Mouse (Mus musculus) forebrain, embryonic 13.5 days (tissue): ENCODE results near the gene Acyp2. TPM values are rescaled to one million over a fixed set of nuclear protein-coding genes. Genes with fewer than 3 reads are reported as not detected.
A peak's percentile ranks its signal among the peaks of the same experiment; 100 is the strongest.

Experiments used
- ATAC-seq: fragments of 200-750 bp; cut with Nextera tagmentation; 2 replicates; pipeline ENCODE4 v1.8.0; 2017
- H3K27ac ChIP-seq: fragments of 300-500 bp; sonication (generic); 2 replicates; pipeline ENCODE4 v1.5.1; 2015; ENCODE audit warnings: inconsistent platforms, mild to moderate bottlenecking, moderate library complexity
- H3K27me3 ChIP-seq: fragments of 300-500 bp; sonication (generic); 2 replicates; pipeline ENCODE4 v1.6.1; 2015; ENCODE audit warnings: mild to moderate bottlenecking, inconsistent platforms
- H3K36me3 ChIP-seq: fragments of 300-500 bp; sonication (generic); 2 replicates; pipeline ENCODE4 v1.6.1; 2015; ENCODE audit warnings: mild to moderate bottlenecking, inconsistent platforms; ENCODE audit not compliant: poor library complexity, severe bottlenecking
- H3K4me1 ChIP-seq: fragments of 300-500 bp; sonication (generic); 2 replicates; pipeline ENCODE4 v1.6.1; 2015; ENCODE audit warnings: inconsistent platforms
- H3K4me2 ChIP-seq: fragments of 300-500 bp; sonication (generic); 2 replicates; pipeline ENCODE4 v1.6.1; 2015; ENCODE audit warnings: inconsistent platforms, mild to moderate bottlenecking, moderate library complexity
- H3K4me3 ChIP-seq: fragments of 300-500 bp; sonication (generic); 2 replicates; pipeline ENCODE4 v1.5.1; 2015; ENCODE audit warnings: mild to moderate bottlenecking, inconsistent platforms
- H3K9ac ChIP-seq: fragments of 300-500 bp; sonication (generic); 2 replicates; pipeline ENCODE4 v1.6.1; 2015; ENCODE audit warnings: mild to moderate bottlenecking, inconsistent platforms
- H3K9me3 ChIP-seq: fragments of 300-500 bp; sonication (generic); replicated peaks from 2 replicates; pipeline ENCODE4 v1.6.1; 2016; ENCODE audit warnings: inconsistent platforms
- WGBS: fragments of 180-500 bp; shearing (Covaris S2); methylation state at CpG from one replicate; pipeline ENCODE4 v1.1.7; 2015; 5-methylcytosine and 5-hydroxymethylcytosine counted together
- polyA plus RNA-seq: library from polyadenylated mRNA; unstranded; fragments of >200 nt; fragmentation: Nextera tagmentation; extraction: Ambion mirVana; gene quantifications from 2 replicates; pipeline ENCODE4 v1.2.1, GENCODE M21; 2015

Gene Acyp2
- polyA plus RNA-seq, 1 experiment from 2014 or later, result 10.1 TPM

GRCm38 (mm10) chr11:30471187-30471586, 178.2 kb downstream of the Acyp2 start:
- H3K27me3 ChIP-seq, result no peaks in the 10 kb centered on the region
- WGBS, result 65% methylated on average over 8 of the region's 8 CpGs
- 0 out of 2 replicates have a peak overlapping the region, but pooled peaks have one; percentile 71 for H3K9ac ChIP-seq
- H3K9me3 ChIP-seq, result no peaks in the 10 kb centered on the region
- ATAC-seq, result peak; percentile 34
- H3K4me3 ChIP-seq, result peak overlapping the region; percentile 52
- H3K36me3 ChIP-seq, result no peaks in the 10 kb centered on the region
- H3K27ac ChIP-seq, result peak overlapping the region; percentile 15
- peak overlapping the region; percentile 76 for H3K4me2 ChIP-seq
- H3K4me1 ChIP-seq, result peaks cover 17% of the 10 kb centered on the region

Other genes with a start within 250 kb of the Acyp2 start
- not detected in 2 replicates for gene 4930505A04Rik, start 177.8 kb downstream of the Acyp2 start, polyA plus RNA-seq
- 23.7 and 27.2 TPM in 2 replicates for gene Psme4, start 122.1 kb upstream of the Acyp2 start, polyA plus RNA-seq
- gene Gpr75, start 235.8 kb upstream of the Acyp2 start, polyA plus RNA-seq, result 1.4 and 1.8 TPM in 2 replicates
- 34.8 and 40.2 TPM in 2 replicates for gene Asb3, start 235.8 kb upstream of the Acyp2 start, polyA plus RNA-seq